Comparison of ENCODE assay signal across 8 mouse cellular contexts in genomic region chr9:58009015-58009362, GRCm38 (mm10). TPM values are rescaled to one million over a fixed set of nuclear protein-coding genes. Genes with fewer than 3 reads are reported as not detected.
A peak's percentile ranks its signal among the peaks of the same experiment; 100 is the strongest.
DNase-seq lines count a peak whose midpoint lies in the region; ATAC-seq and TF ChIP-seq lines count a peak whose summit lies in the region.
"Had no signal": no experiment of that assay in that cellular context is flagged by ENCODE, and none has a peak within 500 bp of the region (broad histone marks: within the 10 kb centered on the region; RNA-seq: fewer than 3 reads in every experiment).

No protein-coding gene starts in this region.

- intact Hi-C loops in heart, postnatal 14 days (cut with DNase I): no loop called here

- DNase-seq in 416B (ENCODE audit: low read depth) (peak; percentile 88), ES-E14 (ENCODE audit: low read depth, low spot score) (peak; percentile 60)
- peak; percentile 84 for DNase-seq in forebrain, embryonic 11.5 days (ENCODE audit: low spot score)
- peak; percentile 70 to 84 for DNase-seq in heart, postnatal 14 days
- peak; percentile 73 for DNase-seq in limb, embryonic 14.5 days (ENCODE audit: low spot score)
- DNase-seq in retina, postnatal 7 days (ENCODE audit: low read depth, low spot score): peak; percentile 55
- DNase-seq in urinary bladder, postnatal 10 days (ENCODE audit: low spot score): no peak

- H3K4me2 ChIP-seq in forebrain, embryonic 11.5 days (ENCODE audit: low read depth, low read length, severe bottlenecking): peak overlapping the region; percentile 31; the same call in 1 of the 2 replicates
- no peak overlapping the region for H3K4me2 ChIP-seq in limb, embryonic 14.5 days (replicated peaks; ENCODE audit: low read depth, low read length, severe bottlenecking)

- peak overlapping the region; percentile 18 to 36 for H3K4me3 ChIP-seq in ES-E14 (ENCODE audit: insufficient read depth in 1 of 2, low read depth in 1 of 2, low read length in 2 of 2, poor library complexity in 1 of 2, severe bottlenecking in 1 of 2)
- no peak overlapping the region for H3K4me3 ChIP-seq in forebrain, embryonic 11.5 days (ENCODE audit: low read depth, low read length)
- H3K4me3 ChIP-seq in limb, embryonic 14.5 days (replicated peaks; ENCODE audit: low read length): no peak overlapping the region

- in situ Hi-C loops in ES-E14 (cut with MboI; ENCODE audit: low sequenced_read_pairs in 2 of 2, unreplicated experiment in 2 of 2): no loop called here

- no peak for TF ChIP-seq POLR2A in limb, embryonic 14.5 days (IDR thresholded peaks at IDR 0.05; ENCODE audit: borderline replicate concordance, extremely low read depth, insufficient read depth, insufficient read length)

- H3K9me3 ChIP-seq in ES-E14 (ENCODE audit: control insufficient read depth, insufficient read depth, low read depth, low read length): no peaks in the 10 kb centered on the region
- no peaks in the 10 kb centered on the region for H3K9me3 ChIP-seq in forebrain, embryonic 11.5 days (ENCODE audit: control insufficient read depth, low read length)
- no peaks in the 10 kb centered on the region for H3K9me3 ChIP-seq in limb, embryonic 14.5 days (ENCODE audit: control insufficient read depth, low read length)

- H3K36me3 ChIP-seq in ES-E14 (ENCODE audit: control insufficient read depth, insufficient read depth, low read length, poor library complexity, severe bottlenecking): no peaks in the 10 kb centered on the region; the same call in 1 of the 2 replicates
- H3K36me3 ChIP-seq in forebrain, embryonic 11.5 days (ENCODE audit: control insufficient read depth, insufficient read depth, low read length): no peaks in the 10 kb centered on the region
- H3K36me3 ChIP-seq in limb, embryonic 14.5 days (ENCODE audit: control insufficient read depth, insufficient read depth, low read length): no peaks in the 10 kb centered on the region

- H3K9ac ChIP-seq in ES-E14 (ENCODE audit: insufficient read depth, low read depth, low read length, poor library complexity, severe bottlenecking): peak overlapping the region; percentile 41; the same call in 1 of the 2 replicates
- peak overlapping the region; percentile 48 for H3K9ac ChIP-seq in forebrain, embryonic 11.5 days (ENCODE audit: low read length)
- H3K9ac ChIP-seq in limb, embryonic 14.5 days (ENCODE audit: low read depth, low read length, severe bottlenecking): no peak overlapping the region

- peak; percentile 93 for ATAC-seq in forebrain, embryonic 11.5 days (replicated peaks; ENCODE audit: low FRiP score)
- ATAC-seq in limb, embryonic 14.5 days (ENCODE audit: low FRiP score, low read depth): peak; percentile 85

- H3K27me3 ChIP-seq in forebrain, embryonic 11.5 days (ENCODE audit: control insufficient read depth, insufficient read depth, low read length): no peaks in the 10 kb centered on the region
- H3K27me3 ChIP-seq in limb, embryonic 14.5 days (ENCODE audit: control insufficient read depth, insufficient read depth, low read length): no peaks in the 10 kb centered on the region

- peaks cover 21 to 28% of the 10 kb centered on the region in 2 experiments for H3K4me1 ChIP-seq in ES-E14 (ENCODE audit: control insufficient read depth in 2 of 2, insufficient read depth in 2 of 2, low read length in 2 of 2, poor library complexity in 1 of 2)
- H3K4me1 ChIP-seq in forebrain, embryonic 11.5 days (replicated peaks; ENCODE audit: control insufficient read depth, insufficient read depth, low read length): peaks cover 6% of the 10 kb centered on the region; the same call in 1 of the 2 replicates
- peaks cover 8% of the 10 kb centered on the region; the same call in 1 of the 2 replicates for H3K4me1 ChIP-seq in limb, embryonic 14.5 days (ENCODE audit: control insufficient read depth, insufficient read depth, low read length)

- no peak overlapping the region; the same call in 1 of the 2 replicates for H3K27ac ChIP-seq in ES-E14 (ENCODE audit: insufficient read depth, low read depth, low read length, poor library complexity, severe bottlenecking)
- H3K27ac ChIP-seq in forebrain, embryonic 11.5 days (ENCODE audit: low read depth, low read length): peak overlapping the region; percentile 78
- no peak overlapping the region for H3K27ac ChIP-seq in limb, embryonic 14.5 days (replicated peaks; ENCODE audit: low read depth, low read length)
- H3K27ac ChIP-seq: macrophage had no signal

- 3% methylated on average over 6 of the region's 6 CpGs for WGBS in forebrain, embryonic 11.5 days
- 16% methylated on average over 6 of the region's 6 CpGs for WGBS in limb, embryonic 14.5 days

TF ChIP-seq in ES-E14, 5 proteins besides CTCF, POLR2A, EP300 and RAD21:
- TF ChIP-seq CHD2 (IDR thresholded peaks at IDR 0.05; ENCODE audit: low read depth, low read length) (no peak), HCFC1 (IDR thresholded peaks at IDR 0.05; ENCODE audit: borderline replicate concordance, insufficient read depth, low read length) (no peak), ZC3H11A (IDR thresholded peaks at IDR 0.05; ENCODE audit: borderline replicate concordance, low read depth, low read length) (no peak), ZNF384 (IDR thresholded peaks at IDR 0.05; ENCODE audit: low read depth, low read length) (no peak), MAFK (IDR thresholded peaks at IDR 0.05; ENCODE audit: insufficient read depth, low read depth, low read length) (no peak)

RNA-seq across cellular contexts. Expression of gene Cyp11a1, which starts 2.8 kb away (rescaled TPM):
- 1.7 and 3.0 TPM in 2 replicates for total RNA-seq in ES-E14 (2012; rRNA removed)
- polyA plus RNA-seq in forebrain, embryonic 11.5 days (2014; fragmentation: Nextera tagmentation; extraction: Ambion mirVana): not detected in 2 replicates
- under 1 TPM; 0.17 to 0.63 TPM for total RNA-seq in heart, postnatal 14 days (2021)
- 3.3 and 3.5 TPM in 2 replicates for polyA plus RNA-seq in limb, embryonic 14.5 days (2012; rRNA removed)
- polyA plus RNA-seq in limb, embryonic 14.5 days (2014; fragmentation: Nextera tagmentation; extraction: Ambion mirVana): 4.5 and 5.7 TPM in 2 replicates
- polyA plus RNA-seq: macrophage had no signal

RNA-seq across cellular contexts. Expression of gene Stra6, which starts 54.6 kb away (rescaled TPM):
- 3.1 and 4.5 TPM in 2 replicates for total RNA-seq in ES-E14 (2012; rRNA removed)
- polyA plus RNA-seq in forebrain, embryonic 11.5 days (2014; fragmentation: Nextera tagmentation; extraction: Ambion mirVana): 18.0 and 21.8 TPM in 2 replicates
- total RNA-seq in heart, postnatal 14 days (2021): under 1 TPM; 0.32 to 0.76 TPM
- 22.0 and 33.8 TPM in 2 replicates for polyA plus RNA-seq in limb, embryonic 14.5 days (2012; rRNA removed)
- 13.1 and 16.6 TPM in 2 replicates for polyA plus RNA-seq in limb, embryonic 14.5 days (2014; fragmentation: Nextera tagmentation; extraction: Ambion mirVana)
- polyA plus RNA-seq: macrophage had no signal

Comparison
In these comparisons a context has a peak if more than half of its experiments do, and no peak if none do; other contexts are left out.
1. H3K4me3 ChIP-seq: peak in ES-E14 (2 of 2); none in forebrain, embryonic 11.5 days (single experiment) and limb, embryonic 14.5 days (single experiment).